Mouse (Mus musculus) lung, embryonic 14.5 days (tissue): ENCODE measurements around the gene Tnfrsf8. TPM values are rescaled to one million over a fixed set of nuclear protein-coding genes. Genes with fewer than 3 reads are reported as not detected.

Source experiments
- ATAC-seq: fragments of 200-750 bp; cut with Nextera tagmentation; 2 replicates; pipeline ENCODE4 v1.8.0; 2017; ENCODE audit warnings: mild to moderate bottlenecking, moderate TSS enrichment, moderate library complexity; ENCODE audit not compliant: insufficient read depth
- DNase-seq: peaks from one replicate; pipeline ENCODE4 v3.0.0-alpha.2; 2015
- H3K27ac ChIP-seq: fragments of 300-500 bp; sonication (generic); 2 replicates; pipeline ENCODE4 v1.5.1; 2014; ENCODE audit warnings: low read depth, mild to moderate bottlenecking, moderate library complexity
- H3K27me3 ChIP-seq: fragments of 300-500 bp; sonication (generic); 2 replicates; pipeline ENCODE4 v1.6.1; 2014; ENCODE audit warnings: low read length, control low read depth; ENCODE audit not compliant: insufficient read depth
- H3K36me3 ChIP-seq: fragments of 300-500 bp; sonication (generic); 2 replicates; pipeline ENCODE4 v1.6.1; 2014; ENCODE audit warnings: control low read depth; ENCODE audit not compliant: insufficient read depth
- H3K4me1 ChIP-seq: fragments of 300-500 bp; sonication (generic); 2 replicates; pipeline ENCODE4 v1.6.1; 2014; ENCODE audit warnings: antibody characterized with exemption, control low read depth; ENCODE audit not compliant: insufficient read depth
- H3K4me2 ChIP-seq: fragments of 300-500 bp; sonication (generic); 2 replicates; pipeline ENCODE4 v1.6.1; 2014; ENCODE audit warnings: mild to moderate bottlenecking
- H3K4me3 ChIP-seq: fragments of 300-500 bp; sonication (generic); 2 replicates; pipeline ENCODE4 v1.5.1; 2014; ENCODE audit warnings: low read depth, low read length
- H3K9ac ChIP-seq: fragments of 300-500 bp; sonication (generic); 2 replicates; pipeline ENCODE4 v1.6.1; 2014
- H3K9me3 ChIP-seq: fragments of 300-500 bp; sonication (generic); 2 replicates; pipeline ENCODE4 v1.6.1; 2016; ENCODE audit warnings: low read depth, low read length, control low read depth
- CTCF ChIP-seq: IDR thresholded peaks from 2 replicates; pipeline ENCODE4 v1.5.1; 2016; ENCODE audit warnings: antibody characterized with exemption, low read depth
- WGBS: fragments of 180-500 bp; shearing (Covaris S2); extraction: QIAGEN DNeasy Blood & Tissue Kit; methylation state at CpG from one replicate; pipeline ENCODE4 v1.1.7; 2014; 5-methylcytosine and 5-hydroxymethylcytosine counted together
- polyA plus RNA-seq: library from polyadenylated mRNA; unstranded; fragments of >200 nt; fragmentation: Nextera tagmentation; extraction: Ambion mirVana; gene quantifications from 2 replicates; pipeline ENCODE4 v1.2.1, GENCODE M21; 2014

Tnfrsf8 gene
- polyA plus RNA-seq, 1 experiment from 2014 or later = 0.20 TPM

- 78% methylated on average over 5 of the region's 5 CpGs for WGBS
- Histone ChIP-seq H3K4me2 (no peak overlapping the region), H3K9me3 (no peaks in the 10 kb centered on the region), H3K4me1 (no peaks in the 10 kb centered on the region), H3K9ac (no peak overlapping the region), H3K27ac (no peak overlapping the region), H3K27me3 (no peaks in the 10 kb centered on the region), H3K4me3 (no peak overlapping the region), H3K36me3 (no peaks in the 10 kb centered on the region)
- DNase-seq (no peak), ATAC-seq (no peak)
- no peak for TF ChIP-seq CTCF
Measured at GRCm38 (mm10) chr4:145322211-145322610, 7.2 kb upstream of the Tnfrsf8 start.

GRCm38 (mm10) chr4:145320624-145321023 lies 5.7 kb upstream of the Tnfrsf8 start:
- ATAC-seq (no peak), DNase-seq (no peak)
- H3K27ac ChIP-seq = no peak overlapping the region
- H3K4me2 ChIP-seq = no peak overlapping the region
- no peak overlapping the region for H3K9ac ChIP-seq
- no peak for TF ChIP-seq CTCF
- H3K4me3 ChIP-seq = no peak overlapping the region
- no peaks in the 10 kb centered on the region for H3K4me1 ChIP-seq
- 74% methylated on average over 4 of the region's 4 CpGs for WGBS
- H3K27me3 ChIP-seq = no peaks in the 10 kb centered on the region
- no peaks in the 10 kb centered on the region for H3K9me3 ChIP-seq
- H3K36me3 ChIP-seq = no peaks in the 10 kb centered on the region

- H3K27ac ChIP-seq = no peak overlapping the region
- WGBS = 76% methylated on average over 4 of the region's 4 CpGs
- no peaks in the 10 kb centered on the region for H3K9me3 ChIP-seq
- TF ChIP-seq CTCF = no peak
- peak; percentile 4 for DNase-seq
- peaks cover 7% of the 10 kb centered on the region; the same call in 1 of the 2 replicates for H3K27me3 ChIP-seq
- H3K4me3 ChIP-seq = no peak overlapping the region
- no peaks in the 10 kb centered on the region for H3K4me1 ChIP-seq
- H3K36me3 ChIP-seq = no peaks in the 10 kb centered on the region
- ATAC-seq = peak; percentile 41; the same call in 1 of the 2 replicates
- no peak overlapping the region for H3K9ac ChIP-seq
- no peak overlapping the region for H3K4me2 ChIP-seq
Measured at GRCm38 (mm10) chr4:145319274-145320226, 4.6 kb upstream of the Tnfrsf8 start.

GRCm38 (mm10) chr4:145316708-145317107 lies 1.7 kb upstream of the Tnfrsf8 start:
- ATAC-seq = no peak
- H3K27ac ChIP-seq = no peak overlapping the region
- H3K36me3 ChIP-seq = no peaks in the 10 kb centered on the region
- H3K4me3 ChIP-seq = no peak overlapping the region
- no peak overlapping the region for H3K4me2 ChIP-seq
- no peak overlapping the region for H3K9ac ChIP-seq
- no peaks in the 10 kb centered on the region for H3K4me1 ChIP-seq
- H3K9me3 ChIP-seq = no peaks in the 10 kb centered on the region
- peaks cover 11% of the 10 kb centered on the region; the same call in 1 of the 2 replicates for H3K27me3 ChIP-seq
- DNase-seq = no peak
- 78% methylated on average over 5 of the region's 5 CpGs for WGBS
- TF ChIP-seq CTCF = no peak

GRCm38 (mm10) chr4:145313966-145314365 lies 998 bp downstream of the Tnfrsf8 start:
- DNase-seq (no peak), ATAC-seq (no peak)

GRCm38 (mm10) chr4:145313256-145313655 lies 1.7 kb downstream of the Tnfrsf8 start:
- H3K36me3 ChIP-seq = no peaks in the 10 kb centered on the region
- H3K9me3 ChIP-seq = no peaks in the 10 kb centered on the region
- DNase-seq = no peak

More at GRCm38 (mm10) chr4:145313966-145314365, 998 bp downstream of the Tnfrsf8 start:
- peaks cover 11% of the 10 kb centered on the region; the same call in 1 of the 2 replicates for H3K27me3 ChIP-seq
- H3K9ac ChIP-seq = no peak overlapping the region
- H3K4me1 ChIP-seq = no peaks in the 10 kb centered on the region
- no peaks in the 10 kb centered on the region for H3K9me3 ChIP-seq
- no peak for TF ChIP-seq CTCF
- no peak overlapping the region for H3K4me3 ChIP-seq
- no peak overlapping the region for H3K4me2 ChIP-seq
- H3K27ac ChIP-seq = no peak overlapping the region
- no peaks in the 10 kb centered on the region for H3K36me3 ChIP-seq
- 71% methylated on average over 4 of the region's 4 CpGs for WGBS

GRCm38 (mm10) chr4:145312530-145312929 lies 2.4 kb downstream of the Tnfrsf8 start:
- H3K4me3 ChIP-seq = no peak overlapping the region
- no peak overlapping the region for H3K27ac ChIP-seq
- H3K9ac ChIP-seq = no peak overlapping the region
- DNase-seq = no peak
- no peak for ATAC-seq
- H3K9me3 ChIP-seq = no peaks in the 10 kb centered on the region
- H3K27me3 ChIP-seq = peaks cover 11% of the 10 kb centered on the region; the same call in 1 of the 2 replicates
- no peak for TF ChIP-seq CTCF
- no peaks in the 10 kb centered on the region for H3K36me3 ChIP-seq
- whole genome bisulfite sequencing = 68% methylated on average over 7 of the region's 7 CpGs
- H3K4me2 ChIP-seq = no peak overlapping the region
- H3K4me1 ChIP-seq = no peaks in the 10 kb centered on the region

More at GRCm38 (mm10) chr4:145313256-145313655, 1.7 kb downstream of the Tnfrsf8 start:
- Histone ChIP-seq H3K27ac (no peak overlapping the region), H3K4me2 (no peak overlapping the region), H3K9ac (no peak overlapping the region), H3K4me1 (no peaks in the 10 kb centered on the region), H3K4me3 (no peak overlapping the region), H3K27me3 (peaks cover 11% of the 10 kb centered on the region; the same call in 1 of the 2 replicates)
- ATAC-seq = no peak
- WGBS = 86% methylated on average over 3 of the region's 3 CpGs
- TF ChIP-seq CTCF = no peak
